Mouse (Mus musculus): ENCODE data around the gene Myo3b. TPM values are rescaled to one million over a fixed set of nuclear protein-coding genes. Genes with fewer than 3 reads are reported as not detected.

Myo3b gene
- polyA plus RNA-seq, 1 experiment from 2014 or later, result 0.25 TPM

DNA sequence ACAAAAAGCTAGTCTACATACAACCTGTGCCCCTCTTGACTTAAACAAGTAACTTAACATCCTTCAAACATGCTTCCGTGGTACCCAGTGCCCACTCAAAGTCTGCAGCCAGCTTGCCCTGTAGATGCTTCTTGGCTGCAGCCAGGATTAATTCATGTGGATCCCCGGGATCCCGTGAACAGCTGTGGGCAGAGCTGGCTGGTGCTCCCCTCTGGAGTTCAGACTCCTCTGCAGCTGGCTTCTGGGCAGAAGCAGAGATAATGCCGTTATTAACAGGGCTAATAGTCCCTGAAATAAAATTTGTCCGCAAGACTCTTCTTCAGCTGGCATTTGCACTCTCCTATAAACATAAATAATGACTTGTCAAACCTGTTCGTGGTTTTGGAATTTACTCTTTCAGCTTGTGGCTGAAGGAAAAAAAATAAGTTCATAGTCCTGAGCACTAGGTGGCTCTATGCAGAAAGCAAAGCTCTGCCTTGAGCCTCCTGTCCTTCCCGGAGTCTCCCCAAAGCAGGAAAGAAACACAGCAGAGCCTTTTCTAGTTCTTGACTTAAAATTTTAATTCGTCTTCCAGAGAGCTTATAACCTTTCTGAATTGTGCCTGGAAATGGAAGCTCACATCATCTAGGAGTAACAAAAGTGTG, 220.6 kb downstream of the Myo3b start:
- no peaks in the 10 kb centered on the region for H3K27me3 ChIP-seq (replicated peaks; ENCODE audit: insufficient read depth, low read length)
- 11% methylated on average over 8 of the region's 8 CpGs for WGBS
- H3K4me1 ChIP-seq (ENCODE audit: insufficient read depth, low read depth, low read length), result no peaks in the 10 kb centered on the region
- H3K36me3 ChIP-seq (ENCODE audit: insufficient read depth, low read length), result no peaks in the 10 kb centered on the region
- TF ChIP-seq CTCF (IDR thresholded peaks at IDR 0.05) (peak; percentile 68), EP300 (IDR thresholded peaks at IDR 0.05) (no peak)
- H3K27ac ChIP-seq (ENCODE audit: low read length), result no peak overlapping the region
- DNase-seq (ENCODE audit: low spot score) (peak; percentile 76), ATAC-seq (no peak; the same call in 1 of the 2 replicates)
- H3K4me3 ChIP-seq (ENCODE audit: low read depth, low read length), result no peak overlapping the region
- H3K4me2 ChIP-seq (replicated peaks; ENCODE audit: low read depth, low read length), result no peak overlapping the region
- H3K9ac ChIP-seq (replicated peaks; ENCODE audit: low read depth), result no peak overlapping the region
- H3K9me3 ChIP-seq (ENCODE audit: low read length), result no peaks in the 10 kb centered on the region

DNA sequence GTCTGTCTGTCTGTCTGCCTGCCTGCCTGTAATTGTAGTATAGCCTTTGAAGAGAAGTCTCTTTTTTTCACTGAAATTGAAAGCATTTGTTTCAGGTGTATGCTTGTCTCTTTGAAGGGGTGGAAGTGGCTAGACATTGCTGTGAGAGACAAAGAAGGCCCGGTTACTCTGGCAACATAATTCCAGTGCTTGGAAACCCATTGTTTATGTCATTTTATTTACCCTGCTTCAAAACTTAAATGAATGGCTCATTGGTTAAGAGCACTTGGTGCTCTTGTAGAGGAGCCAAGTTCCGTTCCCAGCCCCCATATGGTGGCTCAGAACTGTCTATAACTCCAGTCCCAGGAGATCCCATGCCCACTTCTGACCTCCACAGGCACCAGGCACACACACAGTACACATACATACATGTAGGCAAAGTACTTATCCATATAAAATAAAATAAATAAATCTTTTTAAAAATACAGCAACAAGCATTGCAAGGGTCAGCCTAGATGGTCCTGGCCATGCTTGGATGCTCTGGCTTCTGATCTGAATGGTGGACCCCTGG, 221.8 kb downstream of the Myo3b start:
- no peak overlapping the region for H3K9ac ChIP-seq (replicated peaks; ENCODE audit: low read depth)
- no peaks in the 10 kb centered on the region for H3K9me3 ChIP-seq (ENCODE audit: low read length)
- H3K4me2 ChIP-seq (replicated peaks; ENCODE audit: low read depth, low read length), result no peak overlapping the region
- no peak overlapping the region for H3K4me3 ChIP-seq (ENCODE audit: low read depth, low read length)
- DNase-seq (ENCODE audit: low spot score) (no peak), ATAC-seq (no peak)
- TF ChIP-seq CTCF (IDR thresholded peaks at IDR 0.05) (no peak), EP300 (IDR thresholded peaks at IDR 0.05) (no peak)
- H3K27me3 ChIP-seq (replicated peaks; ENCODE audit: insufficient read depth, low read length), result no peaks in the 10 kb centered on the region
- no peaks in the 10 kb centered on the region for H3K36me3 ChIP-seq (ENCODE audit: insufficient read depth, low read length)
- 36% methylated on average over 2 of the region's 2 CpGs for WGBS
- H3K4me1 ChIP-seq (ENCODE audit: insufficient read depth, low read depth, low read length), result no peaks in the 10 kb centered on the region
- H3K27ac ChIP-seq (ENCODE audit: low read length), result no peak overlapping the region

DNA sequence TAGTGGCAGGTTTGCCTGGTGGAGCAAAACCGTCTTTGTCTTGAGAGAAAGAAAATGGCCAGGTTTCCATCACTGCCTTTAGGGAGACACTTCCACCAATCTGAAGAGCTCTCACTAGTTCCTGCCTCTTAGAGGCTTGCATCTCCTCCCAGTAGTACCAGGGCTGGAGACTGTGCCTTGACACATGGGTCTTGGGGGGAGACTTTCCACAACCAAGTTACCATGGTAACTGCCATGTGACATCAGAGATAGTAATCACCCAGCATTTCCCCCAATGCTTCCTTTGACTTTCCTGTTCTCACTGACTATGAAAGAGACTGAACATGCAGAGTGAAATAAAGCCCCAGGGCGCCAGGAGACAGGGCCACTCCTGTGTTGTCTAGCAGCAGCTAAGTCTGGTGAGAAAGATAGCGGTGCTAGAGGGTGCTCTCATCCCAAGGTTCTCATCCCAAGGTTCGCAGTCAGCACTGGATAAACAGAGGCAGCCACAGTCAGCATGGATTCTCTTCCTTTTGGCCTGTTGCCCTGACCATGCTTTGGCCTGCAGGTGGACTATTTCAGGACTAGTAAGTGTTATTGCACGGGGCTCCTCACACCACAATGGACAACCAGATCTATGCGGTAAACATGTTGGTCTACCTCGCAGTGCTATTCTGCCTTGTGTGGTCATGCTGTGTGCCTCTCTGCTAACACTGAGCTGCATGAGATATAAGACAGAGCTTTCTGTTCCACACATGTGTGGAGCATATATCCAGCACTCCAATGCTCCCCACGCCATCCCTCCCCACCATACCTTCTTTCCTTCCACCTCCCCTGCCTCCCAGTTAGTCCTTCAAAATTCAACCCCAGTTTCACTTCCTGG, 223.0 kb downstream of the Myo3b start:
- no peaks in the 10 kb centered on the region for H3K4me1 ChIP-seq (ENCODE audit: insufficient read depth, low read depth, low read length)
- H3K27ac ChIP-seq (ENCODE audit: low read length), result no peak overlapping the region
- H3K4me2 ChIP-seq (replicated peaks; ENCODE audit: low read depth, low read length), result no peak overlapping the region
- no peak overlapping the region for H3K4me3 ChIP-seq (ENCODE audit: low read depth, low read length)
- WGBS, result 51% methylated on average over 8 of the region's 8 CpGs
- TF ChIP-seq EP300 (IDR thresholded peaks at IDR 0.05), result no peak
- no peak for TF ChIP-seq CTCF (IDR thresholded peaks at IDR 0.05)
- H3K9ac ChIP-seq (replicated peaks; ENCODE audit: low read depth), result no peak overlapping the region
- ATAC-seq, result no peak
- DNase-seq (ENCODE audit: low spot score), result no peak
- no peaks in the 10 kb centered on the region for H3K9me3 ChIP-seq (ENCODE audit: low read length)
- no peaks in the 10 kb centered on the region for H3K36me3 ChIP-seq (ENCODE audit: insufficient read depth, low read length)
- no peaks in the 10 kb centered on the region for H3K27me3 ChIP-seq (replicated peaks; ENCODE audit: insufficient read depth, low read length)

DNA sequence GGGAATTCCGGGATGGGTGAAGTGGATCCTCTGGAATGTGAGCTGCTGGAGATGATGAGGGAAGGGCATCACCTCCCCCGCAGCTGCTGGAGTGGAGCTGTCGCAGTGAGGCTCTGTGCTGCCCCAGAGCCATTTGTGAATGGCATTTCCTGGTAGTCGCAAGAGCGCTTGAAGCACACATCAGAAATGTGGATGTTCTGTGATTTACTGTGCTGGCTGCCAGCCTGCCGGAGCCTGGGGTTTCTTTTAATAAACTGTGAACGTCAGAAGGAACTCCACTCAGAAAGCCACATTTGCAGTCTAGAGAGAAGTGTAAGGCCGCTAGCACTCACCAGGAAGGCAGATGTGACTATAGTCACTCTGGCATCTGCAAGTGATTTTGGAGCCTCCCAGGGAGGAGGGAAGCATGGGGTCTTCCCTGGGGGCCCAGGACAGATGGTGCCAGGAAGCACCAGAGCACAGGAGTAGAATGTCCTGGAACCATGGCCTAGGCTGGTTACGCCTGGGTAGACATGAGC, 223.7 kb downstream of the Myo3b start:
- Histone ChIP-seq H3K4me2 (replicated peaks; ENCODE audit: low read depth, low read length) (no peak overlapping the region), H3K36me3 (ENCODE audit: insufficient read depth, low read length) (no peaks in the 10 kb centered on the region), H3K4me1 (ENCODE audit: insufficient read depth, low read depth, low read length) (no peaks in the 10 kb centered on the region), H3K9ac (replicated peaks; ENCODE audit: low read depth) (no peak overlapping the region), H3K27ac (ENCODE audit: low read length) (no peak overlapping the region), H3K4me3 (ENCODE audit: low read depth, low read length) (no peak overlapping the region), H3K9me3 (ENCODE audit: low read length) (no peaks in the 10 kb centered on the region), H3K27me3 (replicated peaks; ENCODE audit: insufficient read depth, low read length) (no peaks in the 10 kb centered on the region)
- 13% methylated on average over 9 of the region's 9 CpGs for WGBS
- peak; percentile 49 for ATAC-seq
- TF ChIP-seq EP300 (IDR thresholded peaks at IDR 0.05), result no peak
- peak; percentile 34 for DNase-seq (ENCODE audit: low spot score)

DNA sequence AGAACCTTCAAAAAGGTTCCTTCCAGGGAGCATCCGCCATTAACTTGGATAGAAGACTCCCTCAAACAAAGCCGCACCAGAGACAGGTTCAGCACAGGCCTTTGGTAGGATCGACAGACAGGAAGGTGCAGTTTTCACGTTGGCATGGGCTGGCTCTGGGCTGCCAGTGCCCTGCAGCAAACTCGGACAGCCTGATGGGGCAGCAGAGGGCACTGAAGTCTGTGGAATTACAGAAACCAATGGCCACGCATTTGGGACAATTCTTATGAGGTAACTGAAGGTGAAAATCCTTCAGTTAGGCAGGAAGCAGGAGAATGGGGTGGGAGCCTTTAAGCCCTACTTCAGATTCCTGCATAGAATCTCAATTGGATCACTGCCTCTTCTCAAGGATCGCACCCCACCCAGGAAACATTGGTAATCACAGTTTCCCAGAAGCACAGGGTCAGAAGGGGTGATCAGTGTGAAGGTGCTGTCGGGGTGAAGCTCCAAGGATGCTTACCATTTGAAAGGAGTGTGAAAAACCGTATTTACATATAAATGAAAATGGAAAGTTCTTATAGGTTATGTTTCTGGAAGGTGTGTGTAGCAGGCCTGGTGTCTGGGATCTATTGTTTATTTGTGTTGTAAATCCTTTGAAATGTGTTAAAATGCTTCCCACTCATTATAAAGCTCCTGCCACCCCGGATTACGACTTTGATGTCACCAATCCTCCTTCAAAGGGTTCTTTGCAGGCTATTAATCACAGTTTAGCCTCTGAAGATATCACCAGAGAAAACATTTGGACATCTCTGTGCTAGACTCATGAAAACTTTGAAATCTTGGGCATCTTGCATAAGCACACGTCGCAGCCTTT, 239.7 kb downstream of the Myo3b start:
- Histone ChIP-seq H3K9ac (replicated peaks; ENCODE audit: low read depth) (no peak overlapping the region), H3K36me3 (ENCODE audit: insufficient read depth, low read length) (no peaks in the 10 kb centered on the region), H3K9me3 (ENCODE audit: low read length) (no peaks in the 10 kb centered on the region), H3K27ac (ENCODE audit: low read length) (no peak overlapping the region), H3K4me3 (ENCODE audit: low read depth, low read length) (no peak overlapping the region), H3K27me3 (replicated peaks; ENCODE audit: insufficient read depth, low read length) (no peaks in the 10 kb centered on the region), H3K4me1 (ENCODE audit: insufficient read depth, low read depth, low read length) (no peaks in the 10 kb centered on the region), H3K4me2 (replicated peaks; ENCODE audit: low read depth, low read length) (no peak overlapping the region)
- peak; percentile 78 for TF ChIP-seq CTCF (IDR thresholded peaks at IDR 0.05)
- TF ChIP-seq EP300 (IDR thresholded peaks at IDR 0.05), result no peak
- 14% methylated on average over 13 of the region's 13 CpGs for WGBS
- DNase-seq (ENCODE audit: low spot score) (peak; percentile 66), ATAC-seq (peak; percentile 64; the same call in 1 of the 2 replicates)

All from lung, postnatal 0 days (tissue).